Mouse (Mus musculus): Measurements from ENCODE around the gene Pde4d. TPM values are rescaled to one million over a fixed set of nuclear protein-coding genes. Genes with fewer than 3 reads are reported as not detected.

The Pde4d gene
- polyA plus RNA-seq, 1 experiment from 2014 or later = 14.8 TPM

DNA sequence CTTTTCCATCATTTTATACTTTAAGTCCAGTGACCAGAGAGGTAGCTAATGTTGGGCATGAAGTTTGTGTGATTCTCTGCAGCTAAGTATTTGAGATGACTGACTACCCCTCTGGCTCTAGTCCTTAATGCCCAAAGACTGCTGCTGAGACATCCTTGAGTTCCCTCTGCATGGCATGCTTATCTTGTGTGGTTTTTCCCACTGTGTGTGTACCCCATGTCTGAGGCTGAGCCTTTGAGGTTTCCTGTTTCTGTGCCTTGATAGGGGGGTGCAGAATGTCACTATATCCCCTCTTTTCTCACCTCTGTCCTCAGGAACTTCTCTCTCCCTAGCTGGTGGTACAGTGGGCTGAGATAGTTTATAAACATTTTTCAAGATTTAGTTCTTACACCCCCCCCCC lies 14.1 kb upstream of the Pde4d start:
- Histone ChIP-seq H3K9ac (ENCODE audit: low read depth, low read length) (no peak overlapping the region), H3K4me1 (ENCODE audit: control insufficient read depth, insufficient read depth, low read length) (no peaks in the 10 kb centered on the region), H3K27me3 (ENCODE audit: control insufficient read depth, insufficient read depth, low read length) (no peaks in the 10 kb centered on the region), H3K36me3 (ENCODE audit: control insufficient read depth, insufficient read depth, low read length) (no peaks in the 10 kb centered on the region), H3K27ac (ENCODE audit: low read depth, low read length) (no peak overlapping the region), H3K4me2 (replicated peaks; ENCODE audit: low read depth, low read length) (no peak overlapping the region), H3K9me3 (ENCODE audit: control insufficient read depth, low read length) (no peaks in the 10 kb centered on the region), H3K4me3 (ENCODE audit: low read length) (no peak overlapping the region)
- ATAC-seq (ENCODE audit: low FRiP score, low TSS enrichment) = no peak

GRCm38 (mm10) chr13:108437424-108437823 lies 12.3 kb upstream of the Pde4d start:
- no peak overlapping the region for H3K27ac ChIP-seq (ENCODE audit: low read depth, low read length)
- 92% methylated on average over 2 of the region's 2 CpGs for whole genome bisulfite sequencing
- no peaks in the 10 kb centered on the region for H3K27me3 ChIP-seq (ENCODE audit: control insufficient read depth, insufficient read depth, low read length)
- no peak overlapping the region for H3K4me2 ChIP-seq (replicated peaks; ENCODE audit: low read depth, low read length)
- H3K9ac ChIP-seq (ENCODE audit: low read depth, low read length) = no peak overlapping the region
- H3K4me3 ChIP-seq (ENCODE audit: low read length) = no peak overlapping the region
- H3K36me3 ChIP-seq (ENCODE audit: control insufficient read depth, insufficient read depth, low read length) = no peaks in the 10 kb centered on the region
- H3K4me1 ChIP-seq (ENCODE audit: control insufficient read depth, insufficient read depth, low read length) = no peaks in the 10 kb centered on the region
- H3K9me3 ChIP-seq (ENCODE audit: control insufficient read depth, low read length) = no peaks in the 10 kb centered on the region
- ATAC-seq (ENCODE audit: low FRiP score, low TSS enrichment) = no peak

GRCm38 (mm10) chr13:108439012-108439411 lies 10.7 kb upstream of the Pde4d start:
- Histone ChIP-seq H3K27ac (ENCODE audit: low read depth, low read length) (no peak overlapping the region), H3K9me3 (ENCODE audit: control insufficient read depth, low read length) (no peaks in the 10 kb centered on the region), H3K4me1 (ENCODE audit: control insufficient read depth, insufficient read depth, low read length) (no peaks in the 10 kb centered on the region), H3K36me3 (ENCODE audit: control insufficient read depth, insufficient read depth, low read length) (no peaks in the 10 kb centered on the region), H3K4me2 (replicated peaks; ENCODE audit: low read depth, low read length) (no peak overlapping the region), H3K4me3 (ENCODE audit: low read length) (no peak overlapping the region), H3K9ac (ENCODE audit: low read depth, low read length) (no peak overlapping the region), H3K27me3 (ENCODE audit: control insufficient read depth, insufficient read depth, low read length) (no peaks in the 10 kb centered on the region)
- 72% methylated on average over 1 of the region's 1 CpGs for WGBS
- no peak for ATAC-seq (ENCODE audit: low FRiP score, low TSS enrichment)

- Histone ChIP-seq H3K27me3 (ENCODE audit: control insufficient read depth, insufficient read depth, low read length) (no peaks in the 10 kb centered on the region), H3K36me3 (ENCODE audit: control insufficient read depth, insufficient read depth, low read length) (no peaks in the 10 kb centered on the region), H3K4me2 (replicated peaks; ENCODE audit: low read depth, low read length) (no peak overlapping the region), H3K4me3 (ENCODE audit: low read length) (no peak overlapping the region), H3K9ac (ENCODE audit: low read depth, low read length) (no peak overlapping the region), H3K4me1 (ENCODE audit: control insufficient read depth, insufficient read depth, low read length) (0 out of 2 replicates have a peak, but pooled peaks cover 3% of the 10 kb centered on the region), H3K9me3 (ENCODE audit: control insufficient read depth, low read length) (no peaks in the 10 kb centered on the region), H3K27ac (ENCODE audit: low read depth, low read length) (no peak overlapping the region)
- ATAC-seq (ENCODE audit: low FRiP score, low TSS enrichment) = no peak
- 72% methylated on average over 11 of the region's 11 CpGs for WGBS
These were observed 1.3 kb upstream of the Pde4d start for GRCm38 (mm10) chr13:108448348-108448931.

GRCm38 (mm10) chr13:108451122-108451521 lies 1.4 kb downstream of the Pde4d start:
- H3K4me3 ChIP-seq (ENCODE audit: low read length) = no peak overlapping the region
- H3K4me2 ChIP-seq (replicated peaks; ENCODE audit: low read depth, low read length) = no peak overlapping the region
- no peaks in the 10 kb centered on the region for H3K36me3 ChIP-seq (ENCODE audit: control insufficient read depth, insufficient read depth, low read length)
- no peaks in the 10 kb centered on the region for H3K27me3 ChIP-seq (ENCODE audit: control insufficient read depth, insufficient read depth, low read length)
- no peak for ATAC-seq (ENCODE audit: low FRiP score, low TSS enrichment)
- H3K4me1 ChIP-seq (ENCODE audit: control insufficient read depth, insufficient read depth, low read length) = 0 out of 2 replicates have a peak, but pooled peaks cover 3% of the 10 kb centered on the region
- H3K27ac ChIP-seq (ENCODE audit: low read depth, low read length) = no peak overlapping the region
- WGBS = 89% methylated on average over 2 of the region's 2 CpGs
- H3K9me3 ChIP-seq (ENCODE audit: control insufficient read depth, low read length) = no peaks in the 10 kb centered on the region
- no peak overlapping the region for H3K9ac ChIP-seq (ENCODE audit: low read depth, low read length)

GRCm38 (mm10) chr13:108453064-108453919 lies 3.5 kb downstream of the Pde4d start:
- WGBS = 79% methylated on average over 6 of the region's 6 CpGs
- no peaks in the 10 kb centered on the region for H3K36me3 ChIP-seq (ENCODE audit: control insufficient read depth, insufficient read depth, low read length)
- no peak overlapping the region for H3K4me3 ChIP-seq (ENCODE audit: low read length)
- H3K27ac ChIP-seq (ENCODE audit: low read depth, low read length) = no peak overlapping the region
- ATAC-seq (ENCODE audit: low FRiP score, low TSS enrichment) = no peak
- no peaks in the 10 kb centered on the region for H3K27me3 ChIP-seq (ENCODE audit: control insufficient read depth, insufficient read depth, low read length)
- no peak overlapping the region for H3K9ac ChIP-seq (ENCODE audit: low read depth, low read length)
- H3K4me2 ChIP-seq (replicated peaks; ENCODE audit: low read depth, low read length) = no peak overlapping the region
- H3K9me3 ChIP-seq (ENCODE audit: control insufficient read depth, low read length) = no peaks in the 10 kb centered on the region
- H3K4me1 ChIP-seq (ENCODE audit: control insufficient read depth, insufficient read depth, low read length) = 0 out of 2 replicates have a peak, but pooled peaks cover 3% of the 10 kb centered on the region

DNA sequence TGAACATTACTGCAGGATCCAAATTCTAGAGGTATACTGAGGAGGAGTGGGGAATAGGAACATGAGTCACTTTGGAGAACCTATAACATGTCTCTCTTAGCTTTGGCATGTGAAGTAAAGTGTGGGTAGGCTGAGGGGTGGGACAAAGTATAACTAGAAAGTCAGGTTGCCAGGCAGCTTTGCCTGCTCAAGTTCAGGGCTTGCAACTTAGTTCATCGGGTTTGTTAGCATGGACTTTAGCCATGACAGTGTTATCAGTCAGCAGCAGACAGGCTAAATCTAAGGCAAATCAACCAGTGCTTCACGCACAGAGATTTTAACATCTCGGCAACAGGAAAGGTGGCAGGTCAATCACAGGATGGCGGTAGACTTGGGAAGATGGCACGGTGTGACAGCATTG lies 12.8 kb downstream of the Pde4d start:
- no peak overlapping the region for H3K4me3 ChIP-seq (ENCODE audit: low read length)
- no peak overlapping the region for H3K4me2 ChIP-seq (replicated peaks; ENCODE audit: low read depth, low read length)
- 92% methylated on average over 5 of the region's 5 CpGs for WGBS
- no peaks in the 10 kb centered on the region for H3K27me3 ChIP-seq (ENCODE audit: control insufficient read depth, insufficient read depth, low read length)
- H3K27ac ChIP-seq (ENCODE audit: low read depth, low read length) = no peak overlapping the region
- no peaks in the 10 kb centered on the region for H3K4me1 ChIP-seq (ENCODE audit: control insufficient read depth, insufficient read depth, low read length)
- no peak overlapping the region for H3K9ac ChIP-seq (ENCODE audit: low read depth, low read length)
- no peaks in the 10 kb centered on the region for H3K36me3 ChIP-seq (ENCODE audit: control insufficient read depth, insufficient read depth, low read length)
- no peak for ATAC-seq (ENCODE audit: low FRiP score, low TSS enrichment)
- H3K9me3 ChIP-seq (ENCODE audit: control insufficient read depth, low read length) = no peaks in the 10 kb centered on the region

DNA sequence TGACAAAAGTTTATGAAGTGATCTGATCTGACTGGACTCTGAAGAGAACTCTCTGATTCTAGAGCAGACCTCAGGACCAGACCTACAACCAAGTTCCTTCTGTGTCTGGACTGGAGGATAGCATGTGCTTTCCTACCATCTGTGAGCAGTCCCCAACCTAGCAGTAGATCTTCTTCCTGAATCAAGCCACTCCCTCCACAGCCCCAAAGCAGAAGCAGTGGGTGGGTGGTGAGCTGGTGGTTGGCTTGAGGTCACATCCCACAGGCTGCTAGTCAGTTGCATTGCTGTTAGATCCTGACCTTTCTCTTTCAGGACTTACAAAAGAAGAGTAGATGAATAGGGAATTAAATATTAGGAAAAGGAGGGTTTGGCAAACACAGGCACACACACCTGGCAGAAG lies 16.0 kb downstream of the Pde4d start:
- H3K4me3 ChIP-seq (ENCODE audit: low read length) = no peak overlapping the region
- H3K9ac ChIP-seq (ENCODE audit: low read depth, low read length) = no peak overlapping the region
- ATAC-seq (ENCODE audit: low FRiP score, low TSS enrichment) = no peak
- no peak overlapping the region for H3K27ac ChIP-seq (ENCODE audit: low read depth, low read length)
- no peaks in the 10 kb centered on the region for H3K4me1 ChIP-seq (ENCODE audit: control insufficient read depth, insufficient read depth, low read length)
- H3K27me3 ChIP-seq (ENCODE audit: control insufficient read depth, insufficient read depth, low read length) = no peaks in the 10 kb centered on the region
- H3K9me3 ChIP-seq (ENCODE audit: control insufficient read depth, low read length) = no peaks in the 10 kb centered on the region
- H3K36me3 ChIP-seq (ENCODE audit: control insufficient read depth, insufficient read depth, low read length) = no peaks in the 10 kb centered on the region
- H3K4me2 ChIP-seq (replicated peaks; ENCODE audit: low read depth, low read length) = no peak overlapping the region

DNA sequence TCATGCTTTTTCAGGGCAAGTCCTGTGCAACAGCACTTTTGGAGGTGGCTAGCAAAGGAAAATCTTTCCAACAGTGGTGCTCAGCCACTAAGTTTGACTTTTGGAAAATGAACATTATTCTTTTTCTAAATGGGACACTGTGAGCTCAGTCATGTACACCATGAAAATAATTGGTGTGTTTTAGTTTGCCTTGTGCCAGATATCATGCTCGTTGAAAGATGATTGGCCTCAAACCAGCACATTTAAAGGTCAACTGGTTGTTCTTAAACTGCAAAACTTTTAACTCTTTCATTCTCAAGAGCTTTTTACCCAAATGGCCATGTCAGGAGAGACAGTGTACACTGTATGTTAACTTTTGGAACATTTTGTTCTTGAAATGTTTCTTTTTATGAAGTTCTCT lies 17.3 kb downstream of the Pde4d start:
- Histone ChIP-seq H3K4me3 (ENCODE audit: low read length) (no peak overlapping the region), H3K27ac (ENCODE audit: low read depth, low read length) (no peak overlapping the region), H3K36me3 (ENCODE audit: control insufficient read depth, insufficient read depth, low read length) (no peaks in the 10 kb centered on the region), H3K27me3 (ENCODE audit: control insufficient read depth, insufficient read depth, low read length) (no peaks in the 10 kb centered on the region), H3K4me2 (replicated peaks; ENCODE audit: low read depth, low read length) (no peak overlapping the region), H3K9ac (ENCODE audit: low read depth, low read length) (no peak overlapping the region), H3K4me1 (ENCODE audit: control insufficient read depth, insufficient read depth, low read length) (no peaks in the 10 kb centered on the region), H3K9me3 (ENCODE audit: control insufficient read depth, low read length) (no peaks in the 10 kb centered on the region)
- ATAC-seq (ENCODE audit: low FRiP score, low TSS enrichment) = no peak
- 40% methylated on average over 1 of the region's 1 CpGs for WGBS

Measured in kidney, embryonic 14.5 days (tissue).